Mouse (Mus musculus) myocyte (in vitro differentiated cells): ENCODE data around the gene Wdr17.

ENCODE experiments used
- CEBPB ChIP-seq: IDR thresholded peaks from 2 replicates; pipeline ENCODE4 v1.6.1; 2011; ENCODE audit warnings: mild to moderate bottlenecking, moderate library complexity; ENCODE audit not compliant: poor library complexity, insufficient read depth, severe bottlenecking
- MAX ChIP-seq: IDR thresholded peaks from one replicate; pipeline ENCODE4 v1.6.1; 2011; ENCODE audit warnings: low read depth, mild to moderate bottlenecking, control low read depth
- MYOD1 ChIP-seq, 3 experiments: IDR thresholded peaks; one replicate each; pipeline ENCODE4 v1.6.1; 2011; ENCODE audit warnings: control low read depth in 2 of 3, low read depth in 2 of 3, mild to moderate bottlenecking in 2 of 3, moderate library complexity in 1 of 3; ENCODE audit not compliant: insufficient read length in 2 of 3, control insufficient read depth in 1 of 3
- POLR2A ChIP-seq: IDR thresholded peaks from one replicate; pipeline ENCODE4 v1.6.1; 2011; ENCODE audit warnings: low read depth, mild to moderate bottlenecking, control low read depth, moderate library complexity; ENCODE audit not compliant: insufficient read length
- POLR2AphosphoS2 ChIP-seq: IDR thresholded peaks from one replicate; pipeline ENCODE4 v1.6.1; 2011; ENCODE audit warnings: low read depth, control low read depth; ENCODE audit not compliant: insufficient read length
- TCF12 ChIP-seq: IDR thresholded peaks from one replicate; pipeline ENCODE4 v1.6.1; 2011; ENCODE audit warnings: mild to moderate bottlenecking, control low read depth; ENCODE audit not compliant: poor library complexity, insufficient read depth, severe bottlenecking

DNA sequence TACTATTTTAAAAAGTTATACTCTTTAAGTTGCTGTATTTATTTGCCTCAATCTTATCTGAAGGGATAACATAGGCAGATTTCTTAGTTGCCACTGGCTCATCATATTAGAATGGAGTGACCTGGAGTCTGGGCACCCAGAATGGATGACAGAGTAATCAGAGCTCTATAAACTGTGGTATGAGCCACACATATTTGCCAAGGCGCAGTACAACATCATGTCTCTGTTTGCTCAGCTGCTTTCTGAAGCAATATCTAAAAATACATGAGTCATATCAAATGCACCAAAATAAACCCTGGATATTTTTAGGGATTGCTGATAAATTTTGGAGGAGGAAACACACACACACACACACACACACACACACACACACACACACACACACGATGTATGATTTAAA is 277.6 kb downstream of the Wdr17 start:
- TF ChIP-seq CEBPB (peak; percentile 93), POLR2AphosphoS2 (no peak), POLR2A (no peak), MYOD1 (IDR thresholded peaks at IDR 0.05; ENCODE audit: control insufficient read depth in 1 of 3, insufficient read length in 2 of 3, low read depth in 2 of 3) (peak; percentile 71 to 87 (median 84)), MAX (no peak), TCF12 (peak; percentile 85)
